Mouse (Mus musculus) neural tube, embryonic 13.5 days (tissue): ENCODE measurements at regions not wholly inside any gene's neighbourhood (a gene's known extent, or its start where the extent isn't known, plus 50 kb on each side); places are given as distances from the start of the nearest gene placed in this dataset.
A peak's percentile ranks its signal among the peaks of the same experiment; 100 is the strongest.

Source experiments
- ATAC-seq: fragments of 200-750 bp; cut with Nextera tagmentation; 2 replicates; pipeline ENCODE4 v1.8.0; 2017; ENCODE audit warnings: low read depth, mild to moderate bottlenecking, moderate TSS enrichment, moderate library complexity
- H3K27ac ChIP-seq: fragments of 300-500 bp; sonication (generic); replicated peaks from 2 replicates; pipeline ENCODE4 v1.5.1; 2015; ENCODE audit warnings: moderate library complexity, mild to moderate bottlenecking, inconsistent platforms
- H3K27me3 ChIP-seq: fragments of 300-500 bp; sonication (generic); 2 replicates; pipeline ENCODE4 v1.6.1; 2015; ENCODE audit warnings: mild to moderate bottlenecking, inconsistent platforms
- H3K36me3 ChIP-seq: fragments of 300-500 bp; sonication (generic); 2 replicates; pipeline ENCODE4 v1.6.1; 2015; ENCODE audit warnings: mild to moderate bottlenecking, inconsistent platforms
- H3K4me1 ChIP-seq: fragments of 300-500 bp; sonication (generic); replicated peaks from 2 replicates; pipeline ENCODE4 v1.6.1; 2015; ENCODE audit warnings: inconsistent platforms
- H3K4me2 ChIP-seq: fragments of 300-500 bp; sonication (generic); 2 replicates; pipeline ENCODE4 v1.6.1; 2015; ENCODE audit warnings: inconsistent platforms, mild to moderate bottlenecking, moderate library complexity
- H3K4me3 ChIP-seq: fragments of 300-500 bp; sonication (generic); 2 replicates; pipeline ENCODE4 v1.5.1; 2015; ENCODE audit warnings: mild to moderate bottlenecking, inconsistent platforms
- H3K9ac ChIP-seq: fragments of 300-500 bp; sonication (generic); 2 replicates; pipeline ENCODE4 v1.6.1; 2015; ENCODE audit warnings: moderate library complexity, mild to moderate bottlenecking, inconsistent platforms
- H3K9me3 ChIP-seq: fragments of 300-500 bp; sonication (generic); 2 replicates; pipeline ENCODE4 v1.6.1; 2016; ENCODE audit warnings: inconsistent platforms
- WGBS: fragments of 180-500 bp; shearing (Covaris S2); methylation state at CpG from one replicate; pipeline ENCODE4 v1.1.7; 2015; 5-methylcytosine and 5-hydroxymethylcytosine counted together

DNA sequence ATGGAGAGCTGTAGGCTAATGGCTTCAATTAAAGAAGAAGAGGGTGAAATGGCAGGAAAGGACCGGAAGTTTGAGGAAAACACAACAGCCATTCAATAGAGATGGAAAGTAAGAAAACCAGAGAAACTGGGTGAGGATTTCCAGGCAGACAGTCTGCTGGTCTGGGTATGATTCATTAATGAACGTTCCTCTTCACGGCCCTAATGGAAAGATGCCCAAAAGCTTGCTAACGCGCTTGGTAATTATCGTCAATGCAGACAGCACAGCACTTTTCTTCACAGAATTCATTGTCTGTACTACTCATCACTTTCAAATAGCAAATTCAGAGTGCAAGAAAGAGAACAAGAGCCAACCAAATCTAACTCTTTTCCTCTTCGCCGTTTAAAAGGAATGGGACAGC lies 60.3 kb downstream of the Ing2 start:
- no peaks in the 10 kb centered on the region for H3K27me3 ChIP-seq
- no peak overlapping the region for H3K27ac ChIP-seq
- ATAC-seq = no peak
- H3K36me3 ChIP-seq = no peaks in the 10 kb centered on the region
- 88% methylated on average over 8 of the region's 8 CpGs for WGBS
- no peaks in the 10 kb centered on the region for H3K9me3 ChIP-seq
- peaks cover 14% of the 10 kb centered on the region; the same call in 1 of the 2 replicates for H3K4me1 ChIP-seq
- no peak overlapping the region for H3K4me2 ChIP-seq
- no peak overlapping the region for H3K9ac ChIP-seq
- H3K4me3 ChIP-seq = no peak overlapping the region

DNA sequence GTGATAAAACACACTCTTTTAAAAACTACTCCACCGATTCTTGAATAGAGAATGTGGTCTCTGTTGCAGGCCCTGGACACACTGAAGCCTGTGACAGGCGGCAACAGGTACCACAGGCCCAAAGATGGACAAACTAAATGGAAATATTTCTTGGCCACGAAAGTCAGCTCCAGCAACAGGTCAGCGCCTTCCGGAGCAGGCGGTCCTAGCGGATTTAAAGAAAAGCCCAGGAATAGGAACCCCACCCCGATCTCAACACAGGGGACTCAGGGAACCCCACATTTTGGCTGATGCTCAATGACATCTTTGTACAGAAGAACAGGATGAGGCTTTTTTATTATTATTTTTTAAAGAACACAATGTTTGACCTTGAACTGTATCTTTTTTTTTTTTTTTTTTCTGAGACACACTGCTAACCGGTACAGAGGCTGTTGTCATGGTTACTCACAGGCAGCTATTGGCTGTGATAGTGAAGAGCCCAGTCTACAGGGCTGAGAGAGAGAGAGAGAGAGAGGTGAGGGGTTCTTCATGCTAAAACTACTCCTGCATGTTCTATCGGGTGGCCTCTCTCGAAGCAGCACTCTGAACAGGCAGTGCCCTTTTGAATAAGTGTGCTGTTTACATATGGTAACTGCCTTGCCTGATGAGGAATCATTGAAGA lies 63.5 kb downstream of the Ing2 start:
- no peak overlapping the region for H3K27ac ChIP-seq
- WGBS = 71% methylated on average over 11 of the region's 11 CpGs
- peaks cover 14% of the 10 kb centered on the region; the same call in 1 of the 2 replicates for H3K4me1 ChIP-seq
- no peak overlapping the region for H3K4me2 ChIP-seq
- no peak overlapping the region for H3K9ac ChIP-seq
- no peaks in the 10 kb centered on the region for H3K36me3 ChIP-seq
- peak; percentile 81; the same call in 1 of the 2 replicates for ATAC-seq
- H3K4me3 ChIP-seq = no peak overlapping the region
- no peaks in the 10 kb centered on the region for H3K9me3 ChIP-seq
- H3K27me3 ChIP-seq = no peaks in the 10 kb centered on the region

- WGBS = 85% methylated on average over 5 of the region's 5 CpGs
- no peak overlapping the region for H3K4me2 ChIP-seq
- H3K4me1 ChIP-seq = peaks cover 14% of the 10 kb centered on the region; the same call in 1 of the 2 replicates
- no peak overlapping the region for H3K27ac ChIP-seq
- no peaks in the 10 kb centered on the region for H3K27me3 ChIP-seq
- no peak overlapping the region for H3K9ac ChIP-seq
- H3K4me3 ChIP-seq = no peak overlapping the region
- ATAC-seq = no peak
- H3K9me3 ChIP-seq = no peaks in the 10 kb centered on the region
- H3K36me3 ChIP-seq = no peaks in the 10 kb centered on the region
Measured at GRCm38 (mm10) chr8:47609969-47610368, 65.4 kb downstream of the Ing2 start.

DNA sequence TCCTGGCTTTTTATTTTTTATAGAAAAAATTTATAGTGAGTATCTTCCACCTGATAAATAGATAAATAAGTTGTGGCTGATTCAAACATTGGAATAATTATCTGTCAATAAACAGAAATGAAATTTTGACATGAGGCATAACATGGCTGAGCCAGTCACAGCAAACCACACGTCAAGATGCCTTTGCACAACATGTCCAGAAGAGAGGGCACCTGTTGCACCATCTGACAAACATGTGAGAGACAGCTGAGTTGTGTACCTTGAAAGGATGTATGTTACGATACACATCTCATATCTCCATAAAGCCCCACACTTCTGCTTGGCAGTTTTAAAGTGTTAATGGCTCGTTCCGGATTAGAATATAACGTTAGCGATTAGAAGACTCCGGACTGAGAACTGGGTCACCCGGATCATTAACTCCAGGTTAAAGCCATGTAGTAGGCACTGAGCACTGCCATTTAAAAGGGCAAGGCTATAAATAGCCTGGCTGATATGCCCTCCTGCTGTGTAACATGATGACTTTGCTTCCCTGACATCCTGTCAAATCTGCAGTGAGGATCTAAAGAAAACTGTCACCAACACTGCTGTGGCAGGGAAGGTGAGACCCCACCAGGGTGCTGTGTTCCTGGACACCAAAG lies 70.9 kb downstream of the Rwdd4a start:
- H3K27me3 ChIP-seq = no peaks in the 10 kb centered on the region
- no peaks in the 10 kb centered on the region for H3K9me3 ChIP-seq
- no peak overlapping the region for H3K4me3 ChIP-seq
- H3K36me3 ChIP-seq = no peaks in the 10 kb centered on the region
- H3K4me2 ChIP-seq = no peak overlapping the region
- 79% methylated on average over 8 of the region's 8 CpGs for WGBS
- H3K27ac ChIP-seq = no peak overlapping the region
- no peak overlapping the region for H3K9ac ChIP-seq
- H3K4me1 ChIP-seq = no peaks in the 10 kb centered on the region
- no peak for ATAC-seq
